Mouse (Mus musculus): ENCODE measurements around the gene Gm11034.

DNA sequence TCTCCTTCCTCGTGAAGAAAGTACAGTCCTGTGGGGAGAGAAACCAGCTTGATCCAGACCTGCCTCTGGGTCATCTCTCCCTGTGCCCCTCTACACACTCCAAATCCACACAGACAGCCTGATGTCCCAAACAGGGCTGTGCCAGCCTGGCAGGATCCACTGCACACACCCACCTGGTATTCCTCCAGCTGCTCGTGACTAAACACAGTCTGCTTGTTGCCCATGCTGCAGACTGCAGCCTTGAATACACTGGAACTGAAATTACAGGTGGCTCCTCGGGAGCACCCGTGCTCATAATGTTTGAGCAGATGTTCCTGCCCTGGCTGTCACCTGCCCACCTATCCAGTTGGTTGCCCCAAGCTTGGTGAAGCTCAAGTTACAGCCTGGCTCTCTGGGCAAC lies 685 bp downstream of the Gm11034 start, which contains the start of gene Cib3:
- TF ChIP-seq CTCF (IDR thresholded peaks at IDR 0.05; ENCODE audit: extremely low read depth, insufficient read depth, insufficient read length, insufficient replicate concordance) (no peak), POLR2A (IDR thresholded peaks at IDR 0.05; ENCODE audit: low read depth, low read length) (no peak)

Data from spleen, adult 2 months (tissue).